Mouse (Mus musculus) brain, embryonic 14.5 days (tissue): ENCODE measurements at regions not wholly inside any gene's neighbourhood (a gene's known extent, or its start where the extent isn't known, plus 50 kb on each side); places are given as distances from the start of the nearest gene placed in this dataset.

Experiments used
- CTCF ChIP-seq: fragments of 200-500 bp; IDR thresholded peaks from 2 replicates; pipeline ENCODE4 v1.5.1; 2012; ENCODE audit warnings: inconsistent platforms, mild to moderate bottlenecking, moderate library complexity, borderline replicate concordance; ENCODE audit not compliant: insufficient read depth, insufficient read length; ENCODE audit errors: extremely low read depth
- POLR2A ChIP-seq: fragments of 200-500 bp; IDR thresholded peaks from 2 replicates; pipeline ENCODE4 v1.6.1; 2012; ENCODE audit warnings: mild to moderate bottlenecking, inconsistent platforms, borderline replicate concordance; ENCODE audit not compliant: poor library complexity, insufficient read depth, insufficient read length, severe bottlenecking; ENCODE audit errors: extremely low read depth

DNA sequence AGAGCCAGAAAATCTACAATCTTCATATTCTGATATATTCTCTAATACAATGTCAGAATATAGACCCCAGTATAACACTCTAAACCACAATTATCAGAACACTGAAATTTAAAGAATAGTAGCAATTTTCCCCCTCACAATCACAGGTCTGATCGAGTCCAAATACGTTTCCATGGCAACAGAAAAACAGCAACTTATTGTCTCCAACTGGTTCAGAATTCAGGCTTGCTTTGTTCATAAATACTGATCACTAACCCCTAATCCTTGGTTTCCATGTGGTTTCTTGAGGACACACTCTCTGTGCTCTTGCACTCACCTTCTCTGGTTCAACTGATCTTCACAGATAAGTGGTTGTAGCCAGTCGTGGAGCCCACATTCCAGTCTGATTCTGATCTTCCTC lies 4167.3 kb downstream of the 9330182O14Rik start:
- TF ChIP-seq CTCF = no peak
- TF ChIP-seq POLR2A = no peak
